Mouse (Mus musculus): ENCODE measurements at regions not wholly inside any gene's neighbourhood (a gene's known extent, or its start where the extent isn't known, plus 50 kb on each side); places are given as distances from the start of the nearest gene placed in this dataset.

- in situ Hi-C loops (cut with MboI; ENCODE audit: low sequenced_read_pairs) = no loop called here
These were observed 51.6 kb upstream of the Lpp start for GRCm38 (mm10) chr16:24341736-24342135.

GRCm38 (mm10) chr16:24340646-24341045 lies 52.7 kb upstream of the Lpp start:
- in situ Hi-C loops (cut with MboI; ENCODE audit: low sequenced_read_pairs) = no loop called here

- in situ Hi-C loops (cut with MboI; ENCODE audit: low sequenced_read_pairs) = no loop called here
These were observed 53.7 kb upstream of the Lpp start for GRCm38 (mm10) chr16:24339320-24340265.

- in situ Hi-C loops (cut with MboI; ENCODE audit: low sequenced_read_pairs) = no loop called here
These were observed 54.9 kb upstream of the Lpp start for GRCm38 (mm10) chr16:24338404-24338803.

GRCm38 (mm10) chr16:24334389-24334788 lies 58.9 kb upstream of the Lpp start:
- in situ Hi-C loops (cut with MboI; ENCODE audit: low sequenced_read_pairs) = no loop called here

- in situ Hi-C loops (cut with MboI; ENCODE audit: low sequenced_read_pairs) = no loop called here
These were observed 61.8 kb upstream of the Lpp start for GRCm38 (mm10) chr16:24331446-24332020.

- in situ Hi-C loops (cut with MboI; ENCODE audit: low sequenced_read_pairs) = no loop called here
These were observed 66.7 kb upstream of the Lpp start for GRCm38 (mm10) chr16:24326571-24326970.

GRCm38 (mm10) chr16:24326046-24326445 lies 67.3 kb upstream of the Lpp start:
- in situ Hi-C loops (cut with MboI; ENCODE audit: low sequenced_read_pairs) = no loop called here

GRCm38 (mm10) chr16:24324917-24325316 lies 68.4 kb upstream of the Lpp start:
- in situ Hi-C loops (cut with MboI; ENCODE audit: low sequenced_read_pairs) = no loop called here

GRCm38 (mm10) chr16:24318723-24319437 lies 74.4 kb upstream of the Lpp start:
- in situ Hi-C loops (cut with MboI; ENCODE audit: low sequenced_read_pairs) = no loop called here

GRCm38 (mm10) chr16:24313544-24314326 lies 79.6 kb upstream of the Lpp start:
- in situ Hi-C loops (cut with MboI; ENCODE audit: low sequenced_read_pairs) = no loop called here

GRCm38 (mm10) chr16:24305391-24305790 lies 87.9 kb upstream of the Lpp start:
- in situ Hi-C loops (cut with MboI; ENCODE audit: low sequenced_read_pairs) = no loop called here

GRCm38 (mm10) chr16:24296790-24297189 lies 96.5 kb upstream of the Lpp start:
- in situ Hi-C loops (cut with MboI; ENCODE audit: low sequenced_read_pairs) = no loop called here

- in situ Hi-C loops (cut with MboI; ENCODE audit: low sequenced_read_pairs) = no loop called here
These were observed 97.5 kb upstream of the Lpp start for GRCm38 (mm10) chr16:24295626-24296440.

GRCm38 (mm10) chr16:24284215-24284614 lies 109.1 kb upstream of the Lpp start:
- in situ Hi-C loops (cut with MboI; ENCODE audit: low sequenced_read_pairs) = no loop called here

GRCm38 (mm10) chr16:24282194-24282683 lies 111.1 kb upstream of the Lpp start:
- in situ Hi-C loops (cut with MboI; ENCODE audit: low sequenced_read_pairs) = no loop called here

GRCm38 (mm10) chr16:24281561-24281960 lies 111.7 kb upstream of the Lpp start:
- in situ Hi-C loops (cut with MboI; ENCODE audit: low sequenced_read_pairs) = no loop called here

GRCm38 (mm10) chr16:24277857-24278256 lies 115.5 kb upstream of the Lpp start:
- in situ Hi-C loops (cut with MboI; ENCODE audit: low sequenced_read_pairs) = no loop called here

- in situ Hi-C loops (cut with MboI; ENCODE audit: low sequenced_read_pairs) = no loop called here
These were observed 130.6 kb upstream of the Lpp start for GRCm38 (mm10) chr16:24262701-24263100.

GRCm38 (mm10) chr16:24259711-24260230 lies 133.5 kb upstream of the Lpp start:
- in situ Hi-C loops (cut with MboI; ENCODE audit: low sequenced_read_pairs) = no loop called here

Measured in CH12F3 (cell line).